Mouse (Mus musculus) cortical plate, adult 2 months (tissue): ENCODE measurements around the gene Svep1.

Source experiments
- CTCF ChIP-seq: fragments of 200-500 bp; IDR thresholded peaks from 2 replicates; pipeline ENCODE4 v1.5.1; 2011; ENCODE audit warnings: mild to moderate bottlenecking, control low read depth, low read length; ENCODE audit not compliant: insufficient read depth; ENCODE audit errors: extremely low read depth
- POLR2A ChIP-seq: fragments of 200-500 bp; IDR thresholded peaks from 2 replicates; pipeline ENCODE4 v1.6.1; 2011; ENCODE audit warnings: mild to moderate bottlenecking, low read length, control low read depth; ENCODE audit not compliant: insufficient read depth; ENCODE audit errors: extremely low read depth

- TF ChIP-seq POLR2A (no peak), CTCF (no peak)
Measured at GRCm38 (mm10) chr4:58177256-58177655, 29.4 kb downstream of the Svep1 start.
